Mouse (Mus musculus) megakaryocyte-erythroid progenitor cell, adult 5-6 weeks (primary cell): ENCODE measurements around the gene Ttll11. TPM values are rescaled to one million over a fixed set of nuclear protein-coding genes. Genes with fewer than 3 reads are reported as not detected.

Experiments
- ATAC-seq: replicated peaks from 2 replicates; pipeline ENCODE4 v1.8.0; 2016; ENCODE audit warnings: mild to moderate bottlenecking, inconsistent platforms; ENCODE audit not compliant: severe bottlenecking, poor library complexity, low FRiP score, low TSS enrichment
- total RNA-seq, 2 experiments: library from RNA; stranded (forward) in 1 of 2; stranded (reverse) in 1 of 2; fragments of 200-1000, 215-1000 nt in 1 of 2; fragments of >200 nt in 1 of 2; fragmentation: Nextera tagmentation in 1 of 2; gene quantifications; 2 replicates each; pipeline ENCODE4 v1.2.3; 2014 to 2017

Ttll11 gene
- total RNA-seq, 2 experiments from 2014 or later, result 0.23 to 0.55 TPM

DNA sequence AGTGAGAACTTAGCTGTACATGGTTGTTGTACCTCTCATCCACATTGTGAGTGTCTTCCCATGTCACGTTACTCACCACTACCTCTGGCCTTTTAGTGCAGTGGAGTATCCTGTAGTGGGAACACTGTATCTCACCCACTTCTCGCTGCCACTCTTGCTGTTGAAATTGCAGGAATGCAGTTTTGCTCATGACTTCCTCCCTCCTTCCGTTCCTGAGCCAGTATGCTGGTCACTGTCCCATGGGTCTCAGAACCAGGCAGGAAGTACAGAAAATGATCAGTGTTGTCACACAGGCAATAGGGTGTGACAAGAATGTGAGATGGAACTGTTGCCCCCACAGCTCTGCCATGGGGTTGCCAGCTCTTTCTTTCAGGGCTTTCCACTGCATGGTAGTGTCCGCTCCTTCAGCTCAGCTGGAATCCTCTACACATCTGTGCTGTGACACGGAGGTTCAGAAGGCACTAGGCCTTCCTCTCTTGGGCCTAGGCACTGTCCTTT lies 261.7 kb downstream of the Ttll11 start:
- no peak for ATAC-seq

- peak; percentile 36 for ATAC-seq
Observed at GRCm38 (mm10) chr2:35716175-35716574, 263.5 kb downstream of the Ttll11 start.

- no peak for ATAC-seq
Observed at GRCm38 (mm10) chr2:35715485-35715884, 264.2 kb downstream of the Ttll11 start.

- no peak for ATAC-seq
Observed at GRCm38 (mm10) chr2:35714742-35715167, 265.0 kb downstream of the Ttll11 start.

- no peak for ATAC-seq
Observed at GRCm38 (mm10) chr2:35713460-35713859, 266.3 kb downstream of the Ttll11 start.

GRCm38 (mm10) chr2:35712611-35713010 lies 267.1 kb downstream of the Ttll11 start:
- ATAC-seq, result no peak

GRCm38 (mm10) chr2:35703241-35703640 lies 276.5 kb downstream of the Ttll11 start:
- ATAC-seq, result no peak

DNA sequence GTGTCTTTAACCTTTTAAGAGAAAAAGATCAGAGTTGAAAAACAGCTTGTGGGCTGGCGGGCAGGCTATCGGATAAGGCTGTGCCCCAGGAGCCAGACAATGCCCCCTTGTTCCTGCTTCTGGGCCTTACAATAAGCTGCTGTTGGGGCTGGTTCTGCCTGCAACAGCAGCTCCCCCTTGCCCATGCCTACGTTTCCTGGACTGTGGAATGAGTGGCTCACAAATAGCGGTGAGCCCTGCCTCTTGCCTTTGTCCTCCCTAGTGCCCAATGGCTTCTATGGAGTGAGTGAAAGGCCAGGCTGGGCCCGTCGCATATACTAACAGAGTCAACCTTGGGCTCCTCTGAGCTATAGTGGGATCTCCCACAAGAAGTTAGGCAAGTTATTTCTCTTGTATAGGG lies 277.1 kb downstream of the Ttll11 start:
- no peak for ATAC-seq

GRCm38 (mm10) chr2:35702001-35702400 lies 277.7 kb downstream of the Ttll11 start:
- ATAC-seq, result no peak

Other genes starting within 250 kb of the Ttll11 start
- 121 and 160 TPM in 2 replicates for gene Ndufa8, start 69.5 kb upstream of the Ttll11 start, total RNA-seq (2014; fragmentation: Nextera tagmentation)
- gene Ndufa8, start 69.5 kb upstream of the Ttll11 start, total RNA-seq (2017), result 52.5 and 58.2 TPM in 2 replicates
- gene Morn5, start 69.5 kb upstream of the Ttll11 start, total RNA-seq (2014; fragmentation: Nextera tagmentation), result not detected in 2 replicates
- not detected in 2 replicates for gene Morn5, start 69.5 kb upstream of the Ttll11 start, total RNA-seq (2017)
- gene Lhx6, start 125.5 kb upstream of the Ttll11 start, total RNA-seq (2014; fragmentation: Nextera tagmentation), result not detected in 2 replicates
- gene Lhx6, start 125.5 kb upstream of the Ttll11 start, total RNA-seq (2017), result not detected in 2 replicates
- 22.5 and 23.4 TPM in 2 replicates for gene Mrrf, start 156.5 kb upstream of the Ttll11 start, total RNA-seq (2014; fragmentation: Nextera tagmentation)
- gene Mrrf, start 156.5 kb upstream of the Ttll11 start, total RNA-seq (2017), result 31.1 and 85.3 TPM in 2 replicates
- gene Rbm18, start 156.9 kb upstream of the Ttll11 start, total RNA-seq (2014; fragmentation: Nextera tagmentation), result 16.6 and 17.7 TPM in 2 replicates
- 19.1 and 25.0 TPM in 2 replicates for gene Rbm18, start 156.9 kb upstream of the Ttll11 start, total RNA-seq (2017)